Comparison of ENCODE assay signal across 8 mouse cellular contexts in genomic region chr4:83570569-83570968, GRCm38 (mm10). TPM values are rescaled to one million over a fixed set of nuclear protein-coding genes. Genes with fewer than 3 reads are reported as not detected.
DNase-seq lines count a peak whose midpoint lies in the region; ATAC-seq and TF ChIP-seq lines count a peak whose summit lies in the region.
"Had no signal": no experiment of that assay in that cellular context is flagged by ENCODE, and none has a peak within 500 bp of the region (broad histone marks: within the 10 kb centered on the region; RNA-seq: fewer than 3 reads in every experiment).

No protein-coding gene starts in this region.

- no peaks in the 10 kb centered on the region for H3K9me3 ChIP-seq in liver, embryonic 14.5 days (ENCODE audit: control insufficient read depth, low read length)
- H3K9me3 ChIP-seq in forebrain, embryonic 16.5 days (ENCODE audit: control insufficient read depth, low read length), result no peaks in the 10 kb centered on the region
- H3K9me3 ChIP-seq: liver, embryonic 13.5 days had no signal

- no peak for ATAC-seq in liver, embryonic 14.5 days (ENCODE audit: insufficient read depth)
- peak; percentile 69 for ATAC-seq in forebrain, embryonic 16.5 days

- H3K9ac ChIP-seq in liver, embryonic 14.5 days (replicated peaks), result no peak overlapping the region
- no peak overlapping the region for H3K9ac ChIP-seq in forebrain, embryonic 16.5 days (replicated peaks; ENCODE audit: low read depth, low read length)
- H3K9ac ChIP-seq: liver, embryonic 13.5 days had no signal

- no peaks in the 10 kb centered on the region for H3K27me3 ChIP-seq in liver, embryonic 14.5 days (ENCODE audit: control insufficient read depth, insufficient read depth, low read length)
- H3K27me3 ChIP-seq in forebrain, embryonic 16.5 days (replicated peaks; ENCODE audit: control insufficient read depth, insufficient read depth, low read length), result no peaks in the 10 kb centered on the region
- H3K27me3 ChIP-seq: liver, embryonic 13.5 days had no signal

- no peak overlapping the region for H3K4me2 ChIP-seq in liver, embryonic 14.5 days (ENCODE audit: low read depth)
- H3K4me2 ChIP-seq in forebrain, embryonic 16.5 days (ENCODE audit: low read length), result no peak overlapping the region
- H3K4me2 ChIP-seq: liver, embryonic 13.5 days had no signal

- no peak overlapping the region for H3K4me3 ChIP-seq in liver, embryonic 14.5 days (ENCODE audit: insufficient read depth in 1 of 2, low read depth in 2 of 2, low read length in 2 of 2)
- no peak overlapping the region for H3K4me3 ChIP-seq in forebrain, embryonic 16.5 days (replicated peaks; ENCODE audit: low read length)
- H3K4me3 ChIP-seq: liver, embryonic 13.5 days had no signal

- H3K36me3 ChIP-seq in liver, embryonic 14.5 days (replicated peaks; ENCODE audit: control insufficient read depth, insufficient read depth, low read depth), result no peaks in the 10 kb centered on the region
- H3K36me3 ChIP-seq in forebrain, embryonic 16.5 days (ENCODE audit: control insufficient read depth, insufficient read depth), result no peaks in the 10 kb centered on the region

- peaks cover 3 to 10% of the 10 kb centered on the region in 2 experiments; a peak in 2 of 4 replicates for H3K4me1 ChIP-seq in liver, embryonic 14.5 days (replicated peaks; ENCODE audit: control insufficient read depth in 2 of 2, insufficient read depth in 2 of 2, low read length in 1 of 2)
- H3K4me1 ChIP-seq in forebrain, embryonic 16.5 days (replicated peaks; ENCODE audit: control insufficient read depth, insufficient read depth, low read length), result no peaks in the 10 kb centered on the region

- TF ChIP-seq EP300 in liver, embryonic 14.5 days (IDR thresholded peaks at IDR 0.05; ENCODE audit: low read depth), result no peak

- peak in 2 of 3 experiments; percentile 12 to 39 for DNase-seq in liver, embryonic 14.5 days (ENCODE audit: low read depth in 3 of 3, low spot score in 3 of 3)
- DNase-seq in liver (no peak), R1 (ENCODE audit: low read depth, low spot score) (peak; percentile 36)
- peak; percentile 75 for DNase-seq in naive thymus-derived CD4-positive, alpha-beta T cell, adult 2 months (ENCODE audit: low read depth)
- DNase-seq in layer of hippocampus, adult 8-10 months (ENCODE audit: low spot score in 2 of 2), result no peak
- no peak for DNase-seq in kidney, postnatal 10 days
- DNase-seq: liver, embryonic 13.5 days had no signal

- 61% methylated on average over 6 of the region's 6 CpGs for WGBS in liver, embryonic 14.5 days (ENCODE audit: insufficient replicate concordance)
- 72% methylated on average over 6 of the region's 6 CpGs for WGBS in forebrain, embryonic 16.5 days

- H3K27ac ChIP-seq in liver, embryonic 14.5 days, result no peak overlapping the region
- H3K27ac ChIP-seq in forebrain, embryonic 16.5 days (ENCODE audit: low read length), result no peak overlapping the region
- H3K27ac ChIP-seq: liver, embryonic 13.5 days had no signal

- peak; percentile 48; the same call in 1 of the 2 replicates for TF ChIP-seq CTCF in liver, embryonic 14.5 days (IDR thresholded peaks at IDR 0.05; ENCODE audit: low read depth)

RNA-seq across cellular contexts. Expression of gene Ccdc171, which starts 45.2 kb away (rescaled TPM):
- polyA plus RNA-seq in liver, embryonic 14.5 days (2012; rRNA removed), result 0.52 and 0.89 TPM in 2 replicates
- 0.64 and 0.77 TPM in 2 replicates for polyA plus RNA-seq in liver, embryonic 14.5 days (2014; fragmentation: Nextera tagmentation; extraction: Ambion mirVana)
- polyA plus RNA-seq in forebrain, embryonic 16.5 days (2015; fragmentation: Nextera tagmentation; extraction: Ambion mirVana), result 6.1 and 6.7 TPM in 2 replicates
- total RNA-seq in layer of hippocampus, adult 8-10 months (2022), result 1 to 10 TPM; 4.1 to 4.5 (median 4.2) TPM

Comparison
In these comparisons a context has a peak if more than half of its experiments do, and no peak if none do; other contexts are left out.
1. DNase-seq: peak in liver, embryonic 14.5 days (2 of 3), R1 (single experiment) and naive thymus-derived CD4-positive, alpha-beta T cell, adult 2 months (single experiment); none in liver (single experiment), layer of hippocampus, adult 8-10 months (0 of 2) and kidney, postnatal 10 days (single experiment).